Mouse (Mus musculus) left cerebral cortex, postnatal 36 days (tissue): ENCODE data around the gene Lif. TPM values are rescaled to one million over a fixed set of nuclear protein-coding genes. Genes with fewer than 3 reads are reported as not detected.

ENCODE experiments used
- DNase-seq, 2 experiments: peaks; one replicate each; pipeline ENCODE4 v3.0.0; 2021 to 2022; ENCODE audit warnings: low spot score in 2 of 2, mixed read lengths in 1 of 2
- intact Hi-C: fragments of 180-260 bp; cut with DNase I; formaldehyde crosslinking; loops from one replicate; pipeline ENCODE4 v1.15.1; 2025
- total RNA-seq, 2 experiments: library from RNA; stranded (reverse); gene quantifications; 2 replicates each; pipeline ENCODE4 v1.2.3; 2021

Lif gene
- total RNA-seq, 2 experiments from 2014 or later: 0.48 to 0.79 TPM

DNA sequence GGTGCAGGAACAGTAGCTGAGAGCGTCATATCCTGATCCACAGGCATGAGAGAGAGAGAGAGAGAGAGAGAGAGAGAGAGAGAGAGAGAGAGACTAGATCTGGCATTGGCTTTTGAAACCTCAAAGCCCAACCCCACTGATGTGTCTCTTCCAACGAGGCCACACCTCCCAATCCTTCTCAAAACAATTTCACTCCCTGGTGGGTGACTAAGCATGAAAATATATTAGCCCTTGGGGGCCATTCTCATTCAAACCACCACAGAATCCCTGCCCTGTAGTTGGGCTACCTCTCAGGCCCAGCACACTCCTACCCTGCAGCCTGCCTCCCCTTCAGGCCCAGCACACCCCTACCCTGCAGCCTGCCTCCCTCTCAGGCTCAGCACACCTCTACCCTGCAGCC is 4.5 kb upstream of the Lif start:
- no peak for DNase-seq
- intact Hi-C loops: no loop called here

DNA sequence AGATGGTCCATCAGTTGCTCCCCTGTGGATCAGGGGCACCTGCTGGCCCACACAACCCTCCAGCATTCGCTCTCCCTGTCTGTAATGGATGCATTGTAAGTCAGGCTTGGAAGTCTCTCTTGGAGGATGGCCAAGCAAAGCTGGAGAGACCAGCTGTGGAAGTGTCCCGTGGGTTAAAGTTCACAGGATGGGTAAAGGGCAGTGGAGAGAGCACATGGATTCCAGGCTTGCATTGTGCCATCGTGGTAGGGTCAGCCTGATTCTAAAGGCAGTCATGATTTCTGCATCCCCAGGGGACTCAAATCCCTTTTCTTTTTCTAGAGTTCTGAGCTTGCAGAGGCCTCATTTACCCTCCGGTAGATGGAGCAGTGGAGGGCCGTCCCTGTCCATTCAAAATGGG is 399 bp downstream of the Lif start:
- DNase-seq: no peak
- intact Hi-C loops: loop anchor here (1.0 to 5.0 kb wide), 2 partner anchors 35 to 165 kb away; no protein-coding TSS in a partner anchor

DNA sequence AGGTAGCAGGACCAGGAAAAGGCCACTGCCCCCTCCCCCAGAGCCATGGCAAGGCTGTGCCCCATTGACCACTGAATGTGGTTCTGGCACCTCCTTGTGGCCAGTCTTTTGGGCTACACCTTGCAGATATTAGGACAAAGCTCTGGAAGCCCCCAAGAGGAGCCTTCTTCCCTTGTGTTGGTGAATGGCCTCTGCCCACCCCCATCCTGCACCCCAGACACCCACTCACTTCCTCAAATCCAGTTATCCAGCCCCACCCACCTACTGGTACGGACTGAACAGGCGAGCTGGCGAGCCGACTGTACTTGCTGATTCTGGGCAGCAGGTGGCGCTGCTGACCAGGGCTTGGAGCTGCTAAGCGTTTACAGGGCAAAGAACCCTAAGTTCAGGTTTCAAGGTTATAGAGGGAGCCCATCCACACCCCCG is 1.3 kb downstream of the Lif start:
- intact Hi-C loops: loop anchor here (1.0 to 5.0 kb wide), 2 partner anchors 36 to 164 kb away; no protein-coding TSS in a partner anchor
- peak; percentile 78 to 82 for DNase-seq

DNA sequence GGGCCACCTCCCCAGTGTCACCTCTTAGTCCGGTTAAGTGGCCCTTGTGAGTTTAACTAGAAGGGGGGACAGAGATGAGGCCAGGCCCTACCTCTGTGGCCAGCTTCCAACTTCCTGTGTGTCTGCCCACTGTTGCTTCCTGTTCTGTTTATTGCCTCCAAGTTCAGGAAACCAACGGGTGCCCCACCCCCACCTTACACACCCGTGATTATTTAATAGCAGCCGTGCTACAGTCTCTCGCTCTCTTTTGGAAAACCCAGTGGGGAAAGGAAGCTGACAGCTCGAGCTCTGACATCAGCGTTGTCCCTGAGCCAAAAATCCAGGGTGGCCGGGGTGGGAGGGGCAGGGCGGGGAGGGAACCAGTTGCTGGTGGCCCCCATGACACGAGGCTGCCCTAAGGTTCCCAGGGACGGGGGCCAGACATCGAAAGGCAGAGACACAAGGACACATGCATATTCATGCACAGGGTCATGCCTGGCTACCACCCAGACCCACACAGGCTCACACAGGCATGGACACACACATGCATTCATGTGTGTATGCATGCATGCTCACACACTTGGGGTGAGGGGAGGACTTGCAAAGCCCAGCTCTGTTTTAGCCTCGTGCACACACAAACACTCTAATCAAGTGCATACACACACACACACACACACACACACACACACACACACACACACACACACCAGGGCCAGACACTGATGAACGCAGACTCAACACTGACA is 3.3 kb downstream of the Lif start:
- intact Hi-C loops: no loop called here
- no peak for DNase-seq

DNA sequence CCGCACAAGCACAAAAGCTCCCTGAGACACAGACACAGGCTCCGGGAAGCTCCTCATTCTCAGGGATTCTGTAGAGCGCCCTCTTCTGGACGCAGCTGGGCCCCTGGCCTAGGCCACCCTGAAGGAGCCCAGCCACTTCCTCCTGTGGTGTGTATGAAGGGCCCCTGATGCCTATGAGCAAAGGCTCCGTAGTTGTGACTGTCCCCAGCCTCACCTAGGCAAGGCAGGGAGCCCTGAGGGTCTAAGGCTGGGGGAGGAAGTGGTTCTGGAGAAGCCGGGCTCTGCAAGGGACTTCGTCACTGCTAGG is 3.8 kb downstream of the Lif start:
- intact Hi-C loops: no loop called here
- peak in 1 of 2 experiments; percentile 22 for DNase-seq

DNA sequence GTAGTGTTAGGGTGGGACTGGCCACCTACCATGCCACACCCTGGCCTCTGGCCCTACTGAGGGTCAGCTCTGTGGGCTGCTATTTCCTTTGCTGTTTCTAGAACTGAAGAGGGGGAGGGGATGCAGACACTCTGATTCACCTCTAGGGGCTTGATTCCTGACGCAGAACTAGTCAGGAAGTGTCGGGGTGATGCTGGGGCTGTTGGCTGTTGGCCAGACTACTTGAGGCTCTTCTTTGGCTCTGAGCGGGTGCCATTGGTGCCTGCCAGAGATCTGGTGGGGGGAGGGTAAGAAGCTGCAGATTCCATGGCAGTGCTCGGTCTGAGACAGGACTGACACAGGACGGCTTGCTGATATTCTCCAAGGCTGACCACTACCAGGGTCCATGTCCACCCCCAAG is 4.6 kb downstream of the Lif start:
- no peak for DNase-seq
- intact Hi-C loops: no loop called here

DNA sequence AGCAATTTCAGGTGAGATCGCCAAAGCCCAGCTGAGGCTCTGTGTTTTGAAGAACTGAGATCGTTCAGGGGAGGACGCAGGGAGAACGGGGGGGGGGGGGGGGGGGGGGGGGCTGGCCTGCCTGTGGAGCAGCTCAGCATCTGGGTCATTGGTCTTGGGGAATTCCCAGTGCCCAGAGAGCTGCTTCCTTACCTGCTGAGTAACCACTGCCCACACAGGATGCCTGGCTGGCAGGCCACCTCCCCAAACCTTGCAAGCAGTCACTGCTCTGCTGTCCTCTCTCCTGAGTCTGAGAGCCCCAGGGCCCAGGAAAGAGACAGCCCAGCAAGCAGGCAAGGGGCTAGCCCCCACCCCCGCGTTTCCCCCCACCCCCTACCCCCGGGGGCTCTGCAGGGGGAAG is 5.5 kb downstream of the Lif start:
- no peak for DNase-seq
- intact Hi-C loops: no loop called here

DNA sequence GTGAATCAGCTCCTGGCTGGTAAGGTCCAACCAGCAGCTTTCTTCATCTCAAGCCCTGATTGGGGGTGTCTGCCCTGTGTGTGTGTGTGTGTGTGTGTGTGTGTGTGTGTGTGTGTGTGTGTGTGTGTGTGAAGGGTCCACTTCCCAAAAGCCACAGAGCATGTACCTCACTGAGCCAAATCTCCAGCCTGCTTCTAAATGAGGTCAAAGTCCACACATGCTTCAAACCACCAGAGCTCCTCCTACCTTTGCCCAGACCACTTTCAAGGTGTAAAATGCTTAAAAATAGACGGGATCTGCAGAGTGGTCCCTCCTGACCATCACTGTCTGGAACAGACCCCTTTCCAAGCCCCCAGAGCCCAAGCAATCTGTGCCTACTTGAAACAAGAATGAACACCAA is 5.9 kb downstream of the Lif start:
- no peak for DNase-seq
- intact Hi-C loops: no loop called here

DNA sequence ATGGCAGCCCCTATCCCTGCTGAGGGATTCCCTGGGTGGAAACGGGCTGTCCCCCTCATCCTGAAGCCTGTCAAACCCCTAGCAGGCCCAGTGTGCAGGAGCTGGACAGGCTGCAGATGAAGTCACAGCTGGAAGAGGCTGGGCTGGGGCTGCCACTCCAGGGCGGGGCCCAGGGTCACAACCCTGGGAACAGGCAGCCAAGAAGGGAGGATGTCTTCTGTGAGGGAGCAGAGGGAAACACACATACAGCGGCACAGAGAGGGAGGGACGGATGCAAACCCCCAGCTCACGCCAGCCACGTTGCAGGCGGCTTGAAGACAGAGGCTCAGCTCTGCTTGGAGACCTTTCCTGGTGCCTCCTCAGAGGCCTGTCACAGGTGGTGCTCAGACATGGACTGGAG is 6.7 kb downstream of the Lif start:
- DNase-seq: no peak
- intact Hi-C loops: no loop called here

DNA sequence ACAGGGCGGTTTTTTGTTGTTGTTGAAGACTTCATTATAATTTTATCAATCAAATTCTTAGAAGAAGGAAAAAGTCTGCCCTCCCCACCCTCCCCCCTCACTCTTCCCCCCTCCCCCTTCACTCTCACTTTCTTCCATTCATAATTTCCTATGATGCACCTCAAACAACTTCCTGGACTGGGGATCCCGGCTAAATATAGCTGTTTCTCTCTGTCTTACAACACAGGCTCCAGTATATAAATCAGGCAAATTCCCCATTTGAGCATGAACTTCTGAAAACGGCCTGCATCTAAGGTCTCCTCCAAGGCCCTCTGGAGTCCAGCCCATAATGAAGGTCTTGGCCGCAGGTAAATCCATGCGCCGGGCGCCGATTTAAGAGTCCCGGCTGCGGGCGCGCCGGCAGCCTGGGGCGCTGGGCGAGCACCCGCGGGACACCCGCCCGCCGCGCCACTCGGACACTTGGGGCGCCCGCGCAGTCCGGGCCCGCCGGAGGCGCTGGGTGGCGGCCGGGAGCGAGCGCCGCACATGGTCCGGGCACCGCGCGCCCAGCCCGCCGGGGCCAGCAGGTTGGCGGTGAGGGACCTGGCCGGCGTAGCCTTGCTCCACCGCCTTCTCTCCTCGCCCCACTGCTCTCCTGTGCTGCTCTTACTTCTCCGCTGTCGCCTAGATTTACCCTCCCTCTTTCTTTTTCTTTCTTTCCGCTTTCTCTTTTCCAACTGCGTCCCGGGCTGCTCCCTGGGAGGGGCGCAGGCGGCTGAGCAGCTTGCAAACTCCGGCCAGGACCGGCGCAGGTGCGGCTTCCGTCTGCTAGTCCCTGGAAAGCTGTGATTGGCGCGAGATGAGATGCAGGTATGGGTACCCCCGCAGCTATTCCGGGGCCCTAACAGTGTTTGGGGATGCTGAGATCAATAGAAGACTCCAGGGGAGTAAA is 9.2 kb downstream of the Lif start:
- intact Hi-C loops: loop anchor here (5.0 kb wide), 1 partner anchor 61 kb away; no protein-coding TSS in a partner anchor

DNA sequence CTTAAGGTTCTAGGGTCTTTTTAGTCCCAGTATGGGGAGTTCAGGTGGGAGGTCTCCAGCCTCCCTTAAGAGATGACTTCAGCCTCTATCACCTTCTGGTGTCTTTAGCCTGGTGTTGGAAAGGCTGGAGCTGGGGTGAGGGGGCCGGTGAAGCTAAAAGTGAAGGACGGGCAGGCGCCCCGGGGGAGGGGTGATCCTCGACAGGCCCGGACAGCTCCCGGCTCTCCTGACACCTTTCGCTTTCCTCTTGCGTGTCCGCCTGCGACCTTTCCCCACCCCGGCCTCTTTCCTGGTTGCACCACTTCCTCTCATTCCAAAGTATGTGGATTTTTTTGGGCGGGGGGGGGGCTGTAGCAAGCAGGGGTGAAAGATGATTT is 9.8 kb downstream of the Lif start:
- DNase-seq: no peak
- intact Hi-C loops: loop anchor here (5.0 kb wide), 1 partner anchor 60 kb away; no protein-coding TSS in a partner anchor

More for the DNA sequence above, 9.2 kb downstream of the Lif start:
- no peak for DNase-seq

DNA sequence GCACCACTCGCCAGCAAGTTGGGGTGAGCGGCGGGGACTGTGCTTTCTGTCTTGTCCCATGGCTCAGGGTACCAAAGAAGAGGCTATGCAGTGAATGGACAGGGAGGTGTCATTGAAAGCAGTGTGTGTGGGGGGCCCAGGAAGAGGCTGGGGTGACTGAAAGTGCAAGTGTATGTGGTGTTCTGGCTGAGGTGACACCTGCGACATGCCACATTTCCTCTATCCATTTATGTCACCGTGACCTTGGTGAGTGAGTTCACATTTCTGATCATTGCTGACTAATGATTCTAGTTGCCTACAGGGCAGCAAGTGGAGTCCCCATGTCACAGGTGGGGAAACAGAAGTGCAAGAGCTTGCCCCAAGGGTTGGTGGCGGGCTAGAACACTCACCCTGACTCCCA is 11.1 kb downstream of the Lif start:
- intact Hi-C loops: loop anchor here (5.0 kb wide), 1 partner anchor 59 kb away; no protein-coding TSS in a partner anchor
- no peak for DNase-seq

DNA sequence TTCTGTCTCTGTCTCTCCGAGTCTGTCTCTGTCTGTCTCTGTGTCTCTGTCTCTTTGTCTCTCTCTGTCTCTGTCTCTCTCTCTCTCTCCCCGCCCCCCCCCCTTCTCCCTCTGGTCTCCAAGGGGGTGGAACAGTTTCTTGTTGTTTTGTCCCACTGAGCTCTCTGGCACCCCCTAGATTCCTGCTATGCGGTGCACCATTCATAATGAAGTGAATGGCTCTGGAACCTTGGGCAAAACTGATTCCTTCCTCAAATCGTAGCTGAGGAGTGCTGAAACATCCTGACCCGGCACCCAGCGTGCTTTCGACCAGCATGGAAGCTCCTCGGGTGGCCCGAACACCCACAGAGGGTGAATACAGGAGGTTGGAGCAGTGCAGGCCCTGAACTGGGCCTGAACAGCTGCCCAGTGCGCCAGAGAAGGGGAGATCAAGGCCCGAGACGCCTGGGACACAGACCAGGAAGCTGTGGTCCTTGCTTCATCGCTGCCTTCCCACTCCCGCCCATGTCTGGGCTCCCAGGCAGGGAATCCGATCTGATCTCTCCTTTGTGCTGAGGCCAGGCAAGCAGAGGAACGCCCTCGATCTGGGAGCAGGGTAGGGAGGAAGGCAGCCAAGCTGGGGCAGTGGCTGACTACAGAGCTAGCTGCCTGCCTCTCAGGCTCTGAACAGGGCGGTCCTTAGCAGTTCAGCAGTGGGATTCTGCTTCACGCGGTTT is 13.5 kb downstream of the Lif start:
- no peak for DNase-seq
- intact Hi-C loops: no loop called here

DNA sequence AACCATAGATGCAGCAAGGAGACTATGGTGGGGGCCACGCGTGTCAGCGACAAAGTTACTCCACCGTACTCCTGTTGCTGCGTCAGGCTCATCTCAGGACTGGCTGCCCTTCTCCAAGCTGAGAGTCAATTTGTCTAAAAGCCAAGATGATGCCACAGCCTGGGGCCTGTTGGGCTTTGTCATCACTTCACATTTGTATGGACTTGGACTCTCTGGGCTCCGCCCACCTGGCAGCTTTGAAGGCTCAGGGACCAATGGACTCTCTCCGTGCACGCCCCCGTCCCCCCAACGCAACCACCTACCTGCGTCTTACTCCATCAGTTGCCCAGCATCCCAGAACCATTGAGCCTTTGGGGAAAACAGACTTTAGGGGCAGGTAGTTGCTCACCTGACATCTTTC is 14.2 kb downstream of the Lif start:
- DNase-seq: no peak
- intact Hi-C loops: no loop called here

DNA sequence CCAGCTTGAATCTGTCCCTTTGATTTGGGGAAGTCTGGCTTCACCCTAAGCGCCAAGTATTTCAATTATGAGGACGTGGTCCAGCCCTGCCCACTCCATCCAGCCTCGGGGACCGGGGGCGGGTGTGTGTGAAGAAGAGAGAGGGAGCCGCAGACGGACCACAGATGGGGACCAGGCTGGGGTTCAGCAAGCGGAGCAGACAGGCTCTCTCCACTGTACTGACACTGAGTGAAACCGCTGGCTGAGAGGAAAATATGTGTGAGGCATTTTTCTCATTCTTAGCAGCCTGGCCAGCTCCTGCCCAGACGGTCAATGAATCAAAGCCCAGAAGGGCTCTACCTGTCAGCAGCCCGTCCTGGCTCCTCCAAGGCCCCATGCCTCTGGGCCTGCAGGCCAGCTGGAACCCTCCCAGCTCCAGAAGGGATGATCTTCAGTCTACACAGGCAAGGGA is 19.1 kb downstream of the Lif start:
- intact Hi-C loops: no loop called here
- DNase-seq: no peak

DNA sequence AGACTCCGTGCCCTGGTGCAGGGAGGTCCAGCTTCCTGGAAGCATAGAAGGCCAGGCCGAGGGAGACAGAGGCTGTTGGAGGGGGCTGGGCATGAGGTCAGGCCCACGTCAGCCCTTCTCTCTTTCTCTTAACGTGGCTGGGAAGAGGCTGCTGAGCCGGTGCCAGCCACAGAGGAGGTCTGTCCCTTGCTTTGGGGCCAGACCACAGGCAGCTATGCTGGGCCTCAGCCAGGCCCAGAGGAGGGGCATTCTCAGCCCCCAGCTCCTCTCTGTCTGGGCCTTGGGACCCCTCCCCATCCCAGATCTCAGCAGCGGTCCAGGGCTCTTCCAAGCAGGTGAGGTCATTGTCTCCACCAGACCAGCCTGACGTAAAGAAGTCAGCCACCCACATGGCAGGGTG is 22.6 kb downstream of the Lif start:
- no peak for DNase-seq
- intact Hi-C loops: no loop called here

DNA sequence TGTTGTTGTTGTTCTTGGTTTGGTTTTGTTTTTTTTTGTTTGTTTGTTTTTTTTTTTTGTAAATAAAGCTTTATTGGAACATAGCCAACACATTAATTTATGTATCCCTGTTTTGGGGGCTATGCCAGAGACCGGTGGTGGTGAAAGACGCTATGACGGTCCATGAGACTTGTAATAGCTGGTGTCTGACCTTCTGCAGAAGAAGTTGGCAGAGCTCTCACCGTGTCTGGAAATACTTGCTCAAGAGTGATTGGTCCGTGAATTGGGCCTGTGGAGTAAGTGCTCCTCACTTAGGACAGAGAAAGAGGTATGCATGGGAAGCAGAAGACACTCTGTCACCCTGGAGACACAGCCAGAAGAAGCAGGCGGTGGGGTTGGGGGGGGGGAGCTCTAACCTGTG is 24.5 kb downstream of the Lif start:
- intact Hi-C loops: no loop called here
- DNase-seq: no peak

DNA sequence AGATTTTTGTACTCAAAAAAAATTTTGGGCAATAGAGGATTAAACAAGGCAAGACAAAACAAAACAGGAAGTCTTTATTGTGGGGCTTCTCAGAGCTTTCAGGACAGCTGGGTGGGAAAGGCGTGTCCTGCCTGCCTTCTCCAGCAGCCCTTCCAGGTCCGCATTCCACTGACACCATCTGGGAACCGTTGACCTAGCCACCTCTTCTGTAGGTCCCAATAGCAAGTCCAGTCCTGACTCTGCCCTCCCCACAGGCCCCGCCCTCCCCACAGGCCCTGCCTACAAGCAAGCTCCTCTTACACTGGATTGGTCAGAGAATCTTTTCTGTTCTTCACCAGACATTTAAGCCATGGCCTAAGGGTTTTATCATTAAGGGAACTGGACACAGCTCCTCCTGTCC is 26.3 kb downstream of the Lif start:
- intact Hi-C loops: no loop called here
- DNase-seq: no peak

DNA sequence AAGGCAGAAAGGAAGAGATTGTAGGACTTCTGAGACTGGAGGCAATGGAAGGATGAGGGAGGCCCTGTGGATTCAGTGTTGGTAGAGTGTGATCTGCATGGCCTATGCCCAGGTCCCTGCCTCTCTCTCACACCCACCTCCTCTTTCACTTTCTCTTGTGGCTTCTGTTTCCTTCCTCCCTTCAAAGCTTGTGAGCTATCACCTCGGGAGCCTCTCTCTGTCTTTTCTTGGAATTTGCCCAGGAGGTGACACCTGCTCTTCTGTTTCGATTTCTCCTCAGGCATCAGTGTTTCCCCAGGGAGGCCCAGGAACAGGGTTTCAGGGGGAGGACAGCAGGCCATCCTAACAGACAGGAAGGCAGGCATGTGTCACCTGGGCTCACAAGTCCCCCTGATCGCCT is 31.9 kb downstream of the Lif start:
- no peak for DNase-seq
- intact Hi-C loops: no loop called here

DNA sequence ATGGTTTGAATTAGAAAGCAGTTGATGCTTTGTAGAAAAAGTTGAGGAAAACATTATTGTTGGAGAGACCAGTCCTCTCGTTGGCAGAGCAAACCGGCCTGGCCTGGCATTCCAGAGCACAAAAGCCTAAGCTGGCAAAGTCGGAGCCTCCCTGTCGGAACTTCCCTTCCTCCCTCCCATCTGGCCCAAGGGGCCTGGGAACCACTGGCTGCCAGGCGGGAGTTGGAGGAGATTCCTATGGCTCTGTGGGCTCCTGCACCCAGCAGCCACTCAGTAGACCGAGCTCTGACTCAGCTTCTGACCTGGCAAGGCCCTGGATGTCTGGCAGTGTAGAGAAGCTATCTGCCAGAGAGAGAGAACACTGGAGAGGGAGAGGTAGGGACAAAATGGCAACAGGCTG is 34.3 kb downstream of the Lif start:
- intact Hi-C loops: no loop called here
- peak; percentile 18 to 34 for DNase-seq
